Mouse (Mus musculus) splenic B cell, adult 2 months (primary cell): ENCODE measurements at regions not wholly inside any gene's neighbourhood (a gene's known extent, or its start where the extent isn't known, plus 50 kb on each side); places are given as distances from the start of the nearest gene placed in this dataset.
A peak's percentile ranks its signal among the peaks of the same experiment; 100 is the strongest.

Experiments
- DNase-seq: peaks from one replicate; pipeline ENCODE4 v3.0.0-alpha.2; 2011; ENCODE audit warnings: low read depth, low spot score
- H3K27me3 ChIP-seq: 2 replicates; pipeline ENCODE4 v1.6.1; 2012; ENCODE audit warnings: mild to moderate bottlenecking, low read length, moderate library complexity, mixed read lengths; ENCODE audit not compliant: control insufficient read depth, poor library complexity, insufficient read depth, severe bottlenecking
- H3K36me3 ChIP-seq: 2 replicates; pipeline ENCODE4 v1.6.1; 2012; ENCODE audit warnings: mild to moderate bottlenecking, low read length, moderate library complexity, mixed read lengths; ENCODE audit not compliant: control insufficient read depth, poor library complexity, insufficient read depth, severe bottlenecking

DNA sequence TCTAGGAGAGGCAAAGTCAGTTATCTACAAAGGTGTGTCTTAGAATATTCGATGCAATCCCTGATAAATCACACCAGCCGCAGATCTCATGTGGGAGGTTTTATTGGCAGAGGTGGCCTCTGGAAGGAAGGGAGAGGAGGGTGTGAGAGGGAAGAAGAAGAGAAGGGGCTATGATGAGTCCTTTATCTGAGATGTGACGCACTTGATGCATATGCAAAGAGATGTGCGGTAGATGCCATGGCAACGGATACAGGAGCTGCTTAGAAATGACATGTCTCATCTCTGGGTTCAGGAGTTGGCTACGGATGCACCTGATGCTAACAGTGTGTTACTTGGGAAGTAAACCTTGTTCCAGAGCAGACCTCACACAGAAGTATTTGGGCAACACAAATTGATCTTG is 718.6 kb upstream of the Gm21961 start:
- DNase-seq, result no peak
- Histone ChIP-seq H3K36me3 (no peaks in the 10 kb centered on the region), H3K27me3 (no peaks in the 10 kb centered on the region; the same call in 1 of the 2 replicates)

DNA sequence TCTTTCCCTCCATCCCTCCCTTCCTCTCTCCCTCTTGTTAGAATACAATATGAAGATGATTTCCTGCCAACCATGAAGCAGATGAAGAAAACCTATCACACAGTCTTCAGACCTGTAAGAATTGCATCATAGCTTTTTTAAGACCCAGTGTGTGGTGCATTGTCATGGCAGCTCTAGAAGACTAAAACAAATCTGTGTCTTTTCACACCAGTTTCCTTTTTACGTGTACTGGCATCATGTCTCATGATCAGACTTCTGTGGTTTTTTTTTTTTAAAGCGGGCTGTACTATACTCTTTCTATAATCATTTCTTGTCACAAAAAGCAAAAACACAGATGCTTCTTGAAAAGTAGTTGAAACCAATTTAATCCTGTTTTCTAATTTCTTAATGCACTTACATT is 716.6 kb upstream of the Gm21961 start:
- no peak for DNase-seq
- no peaks in the 10 kb centered on the region for H3K36me3 ChIP-seq

GRCm38 (mm10) chr15:65727061-65727460 is 712.4 kb upstream of the Gm21961 start:
- peak; percentile 6 for DNase-seq
- Histone ChIP-seq H3K27me3 (no peaks in the 10 kb centered on the region), H3K36me3 (no peaks in the 10 kb centered on the region)

More for the DNA sequence above, 716.6 kb upstream of the Gm21961 start:
- no peaks in the 10 kb centered on the region; the same call in 1 of the 2 replicates for H3K27me3 ChIP-seq

GRCm38 (mm10) chr15:65726271-65726670 is 711.6 kb upstream of the Gm21961 start:
- Histone ChIP-seq H3K27me3 (no peaks in the 10 kb centered on the region), H3K36me3 (no peaks in the 10 kb centered on the region)
- DNase-seq, result no peak

GRCm38 (mm10) chr15:65703559-65703958 is 688.9 kb upstream of the Gm21961 start:
- Histone ChIP-seq H3K27me3 (no peaks in the 10 kb centered on the region), H3K36me3 (no peaks in the 10 kb centered on the region)
- no peak for DNase-seq

DNA sequence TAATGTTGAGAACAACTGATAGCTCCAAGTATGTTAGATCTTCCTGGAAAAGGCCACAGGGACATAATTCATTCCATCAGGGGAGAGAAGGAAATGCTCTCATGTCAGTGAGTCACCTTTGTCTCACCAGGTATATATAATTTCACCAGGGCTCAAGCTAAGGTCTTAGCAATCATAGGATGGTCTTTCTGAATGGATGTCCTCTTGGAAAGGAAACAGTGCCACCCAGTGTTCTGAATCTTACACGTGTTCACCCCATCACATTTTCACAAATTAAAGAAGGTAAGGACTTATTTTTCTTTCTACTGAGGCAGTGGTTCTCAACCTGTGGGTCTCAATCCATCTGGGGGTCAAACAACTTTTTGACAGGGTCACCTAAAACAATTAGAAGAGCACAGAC is 686.8 kb upstream of the Gm21961 start:
- no peak for DNase-seq
- H3K27me3 ChIP-seq, result no peaks in the 10 kb centered on the region

DNA sequence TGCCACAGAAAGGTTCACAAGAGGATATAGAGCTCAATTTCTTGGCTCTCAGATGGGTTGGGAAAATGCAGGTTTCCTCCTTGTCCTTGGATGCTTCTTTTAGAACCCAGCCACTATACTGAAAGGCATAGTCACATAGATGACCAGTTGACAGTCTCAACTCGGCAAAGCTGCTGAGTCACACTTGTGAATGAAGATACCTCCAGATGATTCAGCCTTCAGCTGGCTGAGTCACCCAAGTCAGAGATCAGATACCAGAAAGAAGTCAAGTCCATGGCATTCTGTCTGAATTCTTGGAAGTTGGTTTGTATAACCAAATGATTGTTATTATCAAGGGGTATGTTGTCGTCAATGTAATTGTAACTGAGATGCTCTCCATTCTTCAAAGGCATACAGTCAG is 683.9 kb upstream of the Gm21961 start:
- no peaks in the 10 kb centered on the region for H3K27me3 ChIP-seq
- no peak for DNase-seq
- H3K36me3 ChIP-seq, result no peaks in the 10 kb centered on the region

More for the DNA sequence above, 686.8 kb upstream of the Gm21961 start:
- H3K36me3 ChIP-seq, result no peaks in the 10 kb centered on the region
